Mouse (Mus musculus) megakaryocyte, adult 5-6 weeks (primary cell): ENCODE data around the gene Kdm8. TPM values are rescaled to one million over a fixed set of nuclear protein-coding genes. Genes with fewer than 3 reads are reported as not detected.
A peak's percentile ranks its signal among the peaks of the same experiment; 100 is the strongest.

Experiments
- ATAC-seq: 2 replicates; pipeline ENCODE4 v1.8.0; 2016; ENCODE audit warnings: mild to moderate bottlenecking, inconsistent platforms; ENCODE audit not compliant: poor library complexity, severe bottlenecking
- total RNA-seq, 2 experiments: library from RNA; stranded (forward) in 1 of 2; stranded (reverse) in 1 of 2; fragments of 153-499, 151-499 nt in 1 of 2; fragments of 221-1000, 200-1000 nt in 1 of 2; gene quantifications; 2 replicates each; pipeline versions ENCODE4 v1.2.3 to v1.2.4; 2015 to 2017

The Kdm8 gene
- total RNA-seq, 2 experiments from 2014 or later: 2.0 to 2.8 TPM

DNA sequence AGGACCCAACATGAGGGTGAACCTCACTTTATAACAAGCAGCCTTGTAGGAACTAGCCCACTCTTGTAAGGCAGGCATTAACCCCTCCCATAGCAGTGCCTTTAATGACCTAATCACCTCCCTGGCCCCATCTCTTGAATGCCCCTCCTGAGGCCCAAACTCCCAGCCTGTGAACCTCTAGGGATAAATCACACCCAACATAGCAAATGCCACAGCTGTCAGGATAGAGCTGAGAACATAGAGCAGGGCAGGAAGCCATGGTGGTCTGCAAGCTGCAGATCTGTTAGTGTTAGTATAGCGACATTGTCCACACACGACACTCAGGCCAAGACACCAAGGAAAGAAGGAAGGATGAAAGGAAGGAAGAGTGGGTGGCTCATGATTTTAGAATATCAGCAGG lies 6.6 kb downstream of the Kdm8 start:
- ATAC-seq: no peak

DNA sequence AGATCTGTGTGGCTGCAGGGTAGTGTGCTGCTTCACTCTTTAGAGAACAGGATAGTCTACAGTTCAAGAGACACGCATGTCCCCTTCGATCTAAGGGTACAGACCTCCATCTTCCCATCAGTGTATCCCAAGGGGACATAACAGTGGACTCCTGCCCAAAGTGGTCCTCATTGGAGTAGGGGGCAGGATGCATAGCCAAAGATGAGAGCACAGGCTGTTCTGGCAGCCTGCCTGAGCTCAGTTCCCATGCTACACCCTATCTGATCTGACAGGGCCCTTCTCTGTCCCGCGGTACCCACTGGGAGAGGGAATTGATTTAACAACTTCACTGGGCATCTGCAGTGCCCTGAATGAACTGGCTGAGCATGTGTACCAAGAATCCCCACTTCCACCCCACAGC lies 9.2 kb downstream of the Kdm8 start:
- no peak for ATAC-seq

DNA sequence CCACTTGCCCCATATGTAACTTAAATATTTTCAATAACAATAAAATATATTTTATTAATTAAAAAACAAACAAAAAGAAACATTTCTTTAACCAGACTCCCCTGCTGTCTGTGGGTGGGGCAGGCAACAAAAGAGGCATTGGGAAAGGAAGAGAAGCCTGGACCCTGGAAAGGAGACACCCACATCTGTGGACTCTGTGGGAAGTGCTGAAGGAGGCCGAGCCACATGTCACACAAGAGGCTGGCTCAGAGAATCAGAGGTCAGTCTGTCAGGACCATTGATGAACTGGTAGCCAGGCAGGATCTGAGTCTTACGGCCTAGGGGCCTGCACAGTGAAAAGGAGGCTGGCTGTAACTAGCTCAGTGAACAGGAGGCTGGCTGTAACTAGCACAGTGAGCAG lies 17.7 kb downstream of the Kdm8 start:
- ATAC-seq: no peak

DNA sequence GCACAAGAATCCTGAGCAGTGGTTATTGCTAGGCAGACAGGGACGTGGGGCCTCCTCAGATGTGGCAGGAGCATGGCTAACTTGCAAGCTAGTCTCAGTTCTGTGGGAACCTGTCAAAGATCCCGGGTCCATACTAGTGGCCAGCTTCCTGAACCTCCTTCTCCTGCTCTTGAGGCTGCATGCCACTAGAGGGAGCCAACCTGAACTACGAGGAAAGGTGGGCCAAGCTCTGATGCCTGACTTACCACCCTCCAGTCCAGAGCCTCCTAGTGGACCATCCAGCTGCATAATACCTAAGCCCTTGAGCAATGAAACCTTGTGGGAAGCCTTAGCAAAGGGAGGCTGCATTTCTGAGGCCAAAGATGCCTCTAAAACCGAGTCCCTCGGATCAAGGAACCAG lies 25.5 kb downstream of the Kdm8 start:
- peak; percentile 62 for ATAC-seq

DNA sequence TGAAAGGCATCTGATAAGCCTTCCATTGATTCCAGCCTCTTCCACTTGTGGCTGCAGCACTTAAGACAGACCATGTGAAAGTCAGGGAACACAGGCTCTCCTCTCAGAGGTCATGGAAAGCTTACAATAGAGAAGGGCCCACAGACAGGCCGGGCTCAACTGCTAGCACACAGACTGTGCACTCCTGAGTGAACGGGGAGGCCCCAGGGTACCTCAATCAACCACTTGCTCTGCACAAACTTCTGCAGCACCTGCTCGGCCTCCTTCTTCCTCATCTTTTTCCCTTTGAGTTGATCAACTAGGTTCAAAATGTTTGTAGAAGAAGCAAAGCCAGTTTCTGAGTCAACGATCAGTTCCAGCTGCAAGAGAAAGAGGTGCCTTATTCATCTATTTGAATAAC lies 26.4 kb downstream of the Kdm8 start:
- no peak for ATAC-seq

DNA sequence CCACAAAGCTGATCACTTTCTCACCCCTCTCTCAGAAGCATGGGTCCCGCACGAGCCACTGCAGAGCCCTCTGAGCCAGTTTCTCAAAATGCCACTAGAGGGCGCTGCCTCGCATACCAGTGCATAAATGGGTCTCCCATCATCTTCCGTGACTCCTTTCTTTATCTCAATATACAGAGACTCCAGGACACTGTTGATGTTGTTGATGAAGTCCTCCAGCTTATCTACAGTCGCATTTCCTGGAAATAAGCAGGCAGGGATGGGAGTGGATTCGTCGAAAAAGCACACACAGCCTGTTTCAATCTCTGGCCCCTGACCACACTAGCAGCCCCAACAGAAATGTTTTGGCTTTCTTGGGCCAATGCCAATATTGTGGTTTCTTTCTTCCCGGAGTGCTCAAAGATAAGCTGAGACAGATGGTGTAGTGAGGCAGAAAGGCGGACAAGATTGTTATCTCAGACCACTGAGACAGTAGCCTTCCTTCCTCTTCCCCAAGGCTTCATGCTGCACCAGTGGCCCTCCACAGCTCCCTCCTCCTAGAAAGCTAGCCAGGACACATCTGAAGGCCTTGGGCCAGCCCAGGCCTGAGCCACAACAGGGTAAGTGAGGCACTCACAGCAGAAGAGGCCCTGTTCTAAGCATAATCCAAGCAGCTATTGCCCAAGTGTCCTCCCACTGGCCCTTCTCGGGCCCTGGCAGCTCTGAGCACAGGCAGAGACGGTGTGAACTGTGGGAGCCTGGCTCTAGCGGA lies 27.7 kb downstream of the Kdm8 start:
- ATAC-seq: peak; percentile 77

DNA sequence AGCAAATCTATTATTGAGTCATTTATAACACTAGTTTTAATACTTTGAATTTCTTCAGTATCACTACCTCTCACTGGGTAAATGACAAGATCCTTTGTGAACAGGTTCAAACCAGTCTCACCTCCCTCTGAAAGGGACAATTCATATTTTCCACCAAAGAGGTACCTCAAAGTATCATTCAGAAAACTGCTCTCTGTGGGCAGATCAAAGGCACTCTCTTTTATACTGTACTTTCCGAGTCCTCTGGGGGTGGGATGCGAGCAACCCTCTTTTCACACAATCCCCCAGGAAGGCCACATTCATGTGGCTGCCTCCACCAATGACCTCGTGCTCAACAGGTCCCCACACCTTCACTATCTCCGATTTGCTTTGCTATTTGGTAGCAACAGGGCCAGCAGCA lies 30.1 kb downstream of the Kdm8 start:
- ATAC-seq: no peak

DNA sequence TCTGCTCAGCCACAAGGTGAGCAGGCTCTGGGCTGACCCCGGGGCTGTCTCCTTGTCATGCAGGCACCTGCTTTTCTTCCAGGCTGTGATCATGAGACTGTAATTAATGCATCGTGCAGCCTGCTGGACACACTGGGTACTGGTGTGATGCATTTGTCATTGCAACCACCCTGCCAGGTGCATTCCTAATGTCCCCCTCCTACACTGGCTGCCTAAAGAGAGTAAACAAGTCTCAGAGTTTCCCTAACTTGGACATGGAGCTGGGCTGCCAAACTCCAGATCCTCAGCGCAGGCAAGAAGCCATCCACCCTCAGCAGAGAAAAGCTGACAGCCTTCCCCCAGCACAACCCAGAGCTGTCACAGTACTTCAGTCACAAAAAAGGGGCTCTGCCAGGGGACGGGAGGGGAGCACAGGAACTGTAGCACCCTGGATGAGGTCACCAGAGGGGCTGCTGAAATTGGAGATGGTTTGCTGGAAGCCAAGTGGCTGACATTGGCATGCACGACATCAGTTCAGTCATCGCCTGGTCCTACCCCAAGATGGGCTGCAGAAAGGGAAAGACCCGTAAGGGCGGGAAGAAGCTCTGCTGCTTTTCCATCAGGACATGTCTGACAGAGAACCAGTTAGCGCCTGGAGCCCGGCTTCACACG lies 31.2 kb downstream of the Kdm8 start:
- ATAC-seq: no peak

DNA sequence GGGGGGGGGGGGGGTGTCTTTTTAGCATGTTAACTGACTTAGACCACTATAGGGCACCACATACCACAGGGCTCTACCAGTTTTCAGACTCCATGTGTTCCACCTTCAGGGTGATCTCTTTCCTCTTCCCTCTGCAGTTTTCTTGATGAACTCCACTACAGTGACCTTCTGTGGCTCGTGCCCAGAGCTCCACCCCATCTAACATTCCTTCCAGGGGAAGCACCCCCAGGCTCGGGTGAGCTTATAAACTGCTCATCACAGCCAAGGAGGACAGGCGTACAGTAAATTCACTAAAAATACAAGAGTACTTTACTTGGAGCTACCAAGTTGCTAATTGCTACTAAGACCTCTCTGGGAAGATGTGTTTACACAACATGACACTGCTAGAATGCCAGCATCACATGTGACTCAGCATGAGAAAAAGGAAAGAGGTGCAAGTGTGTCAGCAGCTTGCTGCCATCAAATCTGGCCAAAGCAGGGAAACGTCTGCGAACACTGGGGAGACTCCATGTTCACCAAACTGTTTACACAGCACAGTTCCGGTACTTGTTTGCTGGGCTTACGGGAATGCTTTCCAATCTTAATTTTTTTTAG lies 34.0 kb downstream of the Kdm8 start:
- ATAC-seq: no peak

DNA sequence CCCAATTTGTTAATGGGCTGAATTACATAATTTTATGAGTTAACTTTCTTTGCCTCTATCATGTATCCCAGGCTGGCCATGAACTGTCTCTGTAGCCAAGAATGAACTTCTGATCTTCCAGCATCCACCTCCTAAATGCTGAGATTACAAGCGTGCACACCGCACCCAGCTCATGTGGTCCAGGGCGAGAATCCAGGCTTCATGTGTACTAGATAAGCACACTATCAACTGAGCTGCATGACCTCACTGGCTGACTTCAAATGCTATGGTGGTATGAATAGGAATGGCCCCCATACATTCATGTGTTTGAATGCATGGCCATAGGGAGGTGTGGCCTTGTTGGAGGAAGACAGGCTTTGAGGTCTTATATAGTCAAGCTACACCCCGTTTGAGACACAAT lies 36.0 kb downstream of the Kdm8 start:
- ATAC-seq: no peak

DNA sequence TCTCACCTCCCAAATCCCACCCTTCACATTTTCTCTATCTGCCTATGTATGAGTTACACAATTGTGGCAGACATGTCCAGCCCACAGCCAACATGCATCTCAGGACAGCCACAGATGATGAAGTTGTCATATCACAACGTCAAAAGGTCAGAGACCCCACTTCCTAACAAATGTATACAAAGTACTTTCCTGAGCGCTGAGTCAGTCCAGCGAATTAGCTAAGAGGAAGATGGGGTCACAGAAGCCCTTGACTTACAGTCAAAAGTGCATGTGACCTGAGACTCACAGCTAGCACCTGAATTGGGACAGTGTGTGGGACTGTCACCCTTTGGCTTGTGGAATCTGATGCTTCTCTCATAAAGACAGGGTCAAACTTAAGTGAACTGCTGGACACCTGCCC lies 37.9 kb downstream of the Kdm8 start:
- peak; percentile 63 for ATAC-seq

DNA sequence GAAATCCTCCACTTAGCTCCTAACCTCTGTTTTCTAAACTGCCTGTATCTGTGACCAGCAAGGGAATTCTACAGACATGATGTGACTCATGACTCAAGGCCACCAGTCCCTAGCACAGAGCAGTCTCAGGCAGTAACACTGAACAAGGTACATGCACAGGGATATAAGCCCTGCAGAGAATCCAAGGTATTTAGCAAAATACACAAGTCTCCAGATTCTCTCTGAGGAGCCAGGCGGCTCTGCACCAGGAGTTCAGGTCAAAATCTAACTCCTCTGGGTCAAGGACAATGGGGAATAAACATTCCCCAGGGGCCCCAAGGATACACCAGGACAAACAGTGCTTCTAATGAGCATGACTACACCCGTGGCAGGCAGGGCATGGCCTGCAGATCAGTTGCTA lies 38.4 kb downstream of the Kdm8 start:
- ATAC-seq: no peak

DNA sequence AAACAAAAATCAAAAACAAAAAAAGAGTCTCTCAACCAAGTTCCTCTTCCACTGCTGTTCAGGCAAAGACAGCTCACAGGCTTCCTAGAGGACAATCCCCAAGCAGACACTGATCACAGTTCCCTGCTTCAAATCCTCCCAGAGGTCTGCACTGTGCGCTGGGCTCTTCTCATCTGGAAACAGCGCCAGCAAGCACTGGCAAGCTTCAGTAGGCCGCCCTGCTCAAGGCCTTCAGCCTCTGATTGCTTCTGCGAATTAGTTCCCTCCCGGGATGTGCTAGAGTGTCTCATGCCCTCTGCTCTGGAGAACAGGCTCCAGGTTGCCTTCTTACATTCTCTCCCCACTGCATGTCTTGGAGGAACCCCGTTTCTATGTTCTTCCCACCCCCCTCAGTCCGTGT lies 40.3 kb downstream of the Kdm8 start:
- ATAC-seq: no peak

DNA sequence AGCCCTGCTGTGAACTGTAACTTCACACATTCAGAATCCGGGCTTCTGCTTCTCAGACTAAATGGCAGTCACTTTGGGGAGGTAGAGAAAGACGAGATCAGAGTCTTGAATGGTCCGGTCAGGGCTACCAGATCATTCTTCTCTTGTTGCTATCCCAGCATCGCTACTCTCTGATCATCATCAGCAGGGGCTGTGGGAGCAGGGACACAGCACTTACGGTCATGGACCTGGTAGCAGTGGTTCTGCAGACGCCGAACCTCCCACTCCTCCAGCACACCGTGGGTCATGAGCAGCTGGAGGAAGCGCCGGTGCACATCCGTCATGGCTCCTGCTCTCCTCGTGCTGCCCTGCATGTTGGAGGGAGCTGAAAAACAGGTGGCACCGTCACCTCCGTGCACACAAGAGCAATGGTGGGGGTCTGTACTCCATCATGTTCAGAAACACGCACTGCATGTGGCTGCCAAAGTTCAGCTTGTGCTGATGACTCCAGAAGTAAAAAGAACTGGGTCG lies 41.7 kb downstream of the Kdm8 start:
- no peak for ATAC-seq

DNA sequence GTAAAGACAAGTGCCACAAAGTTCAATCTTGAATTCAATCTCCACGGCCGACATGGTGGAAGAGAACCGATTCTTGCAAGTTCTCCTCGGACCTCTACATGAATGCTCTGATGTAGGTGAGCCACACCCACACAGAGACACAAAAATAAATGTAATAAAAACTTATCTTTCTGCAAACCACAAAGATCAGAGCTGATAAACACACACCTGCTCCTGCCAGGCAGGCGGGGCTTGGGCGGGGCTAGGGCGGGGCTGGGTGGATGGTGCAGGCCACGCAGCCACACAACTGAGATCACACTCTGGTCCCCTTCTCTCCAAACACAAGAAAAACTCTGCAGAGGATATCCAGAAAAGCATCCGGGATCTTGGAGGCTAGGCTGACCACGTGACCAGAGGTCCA lies 42.6 kb downstream of the Kdm8 start:
- ATAC-seq: no peak

DNA sequence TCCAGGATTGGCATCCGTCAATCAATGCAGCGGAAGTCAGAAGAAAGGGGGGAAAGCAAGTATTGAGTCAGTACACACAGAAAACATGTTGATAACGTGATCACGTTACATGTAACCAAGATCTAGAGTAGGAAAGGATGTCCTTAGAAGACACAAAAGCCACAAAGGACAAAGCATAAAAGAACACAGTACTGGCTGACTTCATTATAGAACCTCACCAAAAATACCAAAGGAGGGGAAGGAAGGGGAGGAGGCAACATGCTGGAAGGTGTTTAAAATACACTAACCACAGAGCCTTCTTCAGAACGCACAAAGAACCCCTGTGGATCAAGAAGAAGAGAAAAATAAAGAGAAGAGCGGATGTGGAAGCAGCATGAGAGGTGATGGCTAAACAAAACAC lies 44.2 kb downstream of the Kdm8 start:
- no peak for ATAC-seq

DNA sequence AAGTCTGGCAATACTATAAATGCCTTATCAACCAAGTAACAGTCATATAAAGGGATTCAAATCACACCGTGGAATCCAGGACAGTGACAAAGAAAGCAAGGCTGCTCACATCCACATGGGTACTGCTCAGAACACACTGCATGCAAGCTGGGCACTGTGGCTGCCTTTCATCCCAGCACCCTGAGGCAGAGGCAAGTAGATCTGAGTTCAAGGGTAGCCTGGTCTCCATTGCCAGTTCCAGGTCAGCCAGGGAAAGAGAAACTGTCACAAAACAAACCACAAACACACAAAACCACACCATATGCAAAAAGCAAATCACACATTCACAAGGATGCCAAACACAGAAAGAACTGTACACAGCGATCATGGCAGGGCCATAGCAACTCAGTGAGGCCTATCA lies 45.2 kb downstream of the Kdm8 start:
- no peak for ATAC-seq

DNA sequence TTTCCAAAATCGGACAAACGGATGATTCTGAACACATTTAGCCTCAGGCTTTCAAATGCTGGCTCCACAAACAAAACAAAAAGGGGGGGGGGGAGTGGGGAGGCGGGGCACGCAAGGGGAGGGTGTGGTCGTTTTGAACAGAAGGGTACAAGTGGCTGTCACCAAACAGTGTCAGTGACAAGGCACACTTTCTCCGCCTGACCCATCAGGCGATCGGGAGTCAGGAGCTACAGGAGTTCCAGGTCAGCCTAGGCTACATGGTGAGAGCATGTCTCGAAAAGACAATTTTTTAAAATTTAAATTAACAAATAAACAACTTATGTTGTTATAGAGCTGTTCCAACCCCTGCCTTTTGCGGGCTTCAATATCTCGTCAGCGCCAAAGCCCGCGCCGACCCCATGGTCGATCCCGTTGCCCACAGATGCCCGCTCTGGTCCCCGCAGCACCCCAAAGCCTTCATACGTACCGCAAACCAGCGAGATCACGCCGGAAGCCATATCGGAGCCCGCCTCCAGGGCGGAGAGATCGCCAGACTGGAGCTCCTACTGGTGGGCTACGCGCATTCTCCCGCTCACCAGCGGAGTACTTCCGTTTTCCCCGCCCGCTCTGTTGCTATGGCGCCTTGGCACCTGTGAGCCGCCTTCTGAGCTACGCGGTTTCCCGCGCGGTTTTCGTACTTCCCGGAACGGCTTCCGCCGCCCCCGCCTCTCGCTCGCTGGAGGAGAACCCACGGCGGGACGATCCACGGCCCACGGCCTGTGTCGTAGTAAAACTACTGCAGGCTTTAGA lies 46.7 kb downstream of the Kdm8 start, which contains the start of gene Nsmce1:
Gene Nsmce1 (minus strand): TSS at position 650 of the 789 bp plus-strand sequence.
- peak; percentile 95 for ATAC-seq

DNA sequence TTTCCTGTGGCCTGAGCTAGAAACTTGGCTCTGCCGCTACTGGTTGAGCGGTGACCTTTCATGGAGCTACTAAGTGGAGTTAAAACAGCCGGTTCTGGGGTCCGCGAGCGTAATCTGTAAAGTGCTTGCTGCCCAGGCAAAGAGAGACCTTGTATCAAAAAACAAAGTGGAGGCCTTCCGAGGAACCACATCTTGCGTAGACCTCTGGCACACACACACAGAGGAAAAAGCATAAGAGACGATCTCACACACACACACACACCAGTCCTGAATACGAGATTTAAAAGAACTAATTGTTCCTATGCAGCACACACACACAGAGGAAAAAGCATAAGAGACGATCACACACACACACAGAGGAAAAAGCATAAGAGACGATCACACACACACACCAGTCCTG lies 47.3 kb downstream of the Kdm8 start:
- ATAC-seq: no peak

DNA sequence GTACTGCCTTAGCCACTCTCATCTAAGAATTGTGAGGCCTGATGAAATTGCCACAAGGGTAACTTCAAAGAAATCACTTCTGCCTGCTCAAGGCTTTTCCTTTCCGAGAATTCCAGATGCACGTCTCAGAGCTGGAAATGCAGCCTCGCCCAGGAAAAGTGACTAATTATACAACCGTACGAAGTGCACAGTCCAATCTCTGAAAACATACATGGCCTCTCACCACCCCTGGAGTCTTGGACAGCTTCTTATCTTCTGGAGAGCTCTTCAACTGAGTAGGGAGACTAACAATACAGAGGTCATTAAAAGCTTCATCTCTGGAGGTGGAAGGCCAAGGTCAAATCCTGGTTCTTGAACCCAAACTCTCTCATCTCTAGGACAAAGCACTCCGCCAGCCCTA lies 48.1 kb downstream of the Kdm8 start:
- no peak for ATAC-seq

DNA sequence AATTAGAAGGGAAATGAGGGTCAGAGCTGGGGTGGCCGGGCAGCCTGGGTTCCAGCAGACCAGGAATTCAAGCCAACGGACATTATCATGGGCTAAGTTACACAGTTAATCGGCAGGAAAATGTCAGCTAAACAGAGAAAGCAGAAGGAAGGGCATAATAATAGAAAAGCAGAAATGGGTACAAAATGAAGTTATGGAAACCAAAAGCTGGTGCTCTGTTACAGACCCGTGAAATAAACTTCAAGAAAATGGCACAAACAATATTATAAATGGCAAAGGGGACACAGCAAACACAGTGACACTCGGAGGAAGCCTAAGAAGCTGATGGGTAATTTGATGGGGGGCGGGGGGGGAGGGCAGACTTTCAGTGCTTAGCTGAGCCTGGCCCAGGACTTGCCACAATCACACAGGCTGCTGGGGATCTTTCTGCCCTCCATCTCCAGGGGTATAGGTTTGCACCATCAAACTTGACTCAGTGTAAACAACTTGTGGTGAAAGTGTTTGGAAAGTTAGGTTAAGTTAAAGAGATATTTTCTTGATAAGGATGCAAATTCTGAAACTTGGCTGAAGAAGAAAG lies 51.5 kb downstream of the Kdm8 start:
- no peak for ATAC-seq
